Mouse (Mus musculus): ENCODE data around the gene Tex22. TPM values are rescaled to one million over a fixed set of nuclear protein-coding genes. Genes with fewer than 3 reads are reported as not detected.
A peak's percentile ranks its signal among the peaks of the same experiment; 100 is the strongest.

The Tex22 gene
- polyA plus RNA-seq, 1 experiment: not detected

DNA sequence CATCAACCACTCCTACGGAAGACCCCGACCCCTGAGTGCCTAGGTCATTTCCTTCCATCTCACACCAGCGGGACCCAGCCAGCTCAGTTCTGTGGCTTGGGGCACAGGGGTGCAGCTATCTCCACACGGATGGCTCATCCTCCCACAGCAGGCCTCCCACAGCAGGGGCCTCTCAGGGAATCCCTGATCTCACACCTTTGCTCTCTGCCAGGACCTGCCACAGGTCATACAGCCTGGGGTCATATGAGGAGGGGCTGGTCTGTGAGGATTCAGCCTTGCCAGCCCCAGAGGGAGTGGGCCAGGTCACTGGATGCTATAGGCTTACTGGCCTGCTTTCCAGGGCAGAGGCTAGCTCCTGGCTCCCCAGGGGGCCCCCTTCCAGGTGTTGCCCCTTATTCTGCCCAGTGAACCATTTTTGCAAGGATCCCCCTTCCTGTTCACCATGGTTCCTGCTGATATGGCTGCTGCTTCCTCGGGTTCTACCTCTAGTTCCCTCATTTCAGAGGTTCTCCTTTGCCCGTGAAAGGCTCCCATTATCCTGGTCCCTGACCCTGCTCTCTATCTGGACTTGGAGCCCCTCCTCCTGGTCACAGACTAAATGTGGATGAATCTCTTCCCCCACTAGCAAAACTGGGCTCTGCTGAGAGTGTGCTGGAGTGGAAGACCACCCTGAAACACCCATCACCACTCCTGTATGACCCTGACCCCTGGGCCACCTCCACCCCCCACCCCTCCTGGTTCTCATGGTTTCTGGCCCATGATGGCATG lies 25.4 kb downstream of the Tex22 start:
- peaks cover 72% of the 10 kb centered on the region for H3K4me1 ChIP-seq
- peak overlapping the region; percentile 93 for H3K4me3 ChIP-seq (replicated peaks)
- no peaks in the 10 kb centered on the region for H3K9me3 ChIP-seq
- peaks cover 30% of the 10 kb centered on the region for H3K27me3 ChIP-seq (replicated peaks)
- TF ChIP-seq FLI1 (IDR thresholded peaks at IDR 0.05; ENCODE audit: low read length) (no peak), GATA1 (IDR thresholded peaks at IDR 0.05; ENCODE audit: borderline replicate concordance, low read length) (no peak)
- peaks cover 34% of the 10 kb centered on the region for H3K36me3 ChIP-seq (replicated peaks; ENCODE audit: low read length)

DNA sequence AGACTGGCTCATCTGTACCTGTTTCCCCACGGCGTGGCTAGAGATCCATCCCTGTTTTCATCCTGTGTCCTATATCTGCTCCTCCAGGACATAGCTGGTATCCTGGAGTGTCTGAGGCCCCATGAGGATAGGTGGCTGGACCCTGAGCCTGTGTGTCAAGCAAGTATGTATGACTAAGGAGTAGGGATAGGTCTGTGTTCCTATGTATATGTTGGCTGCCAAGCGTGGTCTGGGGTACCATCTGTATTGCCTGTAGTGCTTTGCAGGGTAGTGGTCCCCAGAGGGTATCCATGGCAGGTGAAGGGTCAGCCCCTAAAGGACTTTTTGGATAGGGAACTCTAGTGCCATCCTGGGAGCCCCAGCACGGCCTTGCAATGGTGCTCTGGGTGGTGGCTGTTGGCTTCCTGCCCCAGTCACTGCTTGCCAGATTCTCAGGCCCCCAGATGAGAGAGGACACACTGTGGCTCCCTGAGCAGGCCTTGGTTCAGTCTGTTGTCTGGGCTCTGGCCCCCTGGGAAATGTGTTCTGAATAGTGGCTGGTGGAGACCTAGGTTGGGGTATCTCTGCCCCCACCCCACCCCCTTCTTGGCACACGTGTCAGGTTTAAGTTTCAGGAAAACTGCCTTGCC lies 26.3 kb downstream of the Tex22 start:
- no peak for TF ChIP-seq GATA1 (IDR thresholded peaks at IDR 0.05; ENCODE audit: borderline replicate concordance, low read length)
- no peak for TF ChIP-seq FLI1 (IDR thresholded peaks at IDR 0.05; ENCODE audit: low read length)
- H3K4me1 ChIP-seq: peaks cover 79% of the 10 kb centered on the region
- peaks cover 42% of the 10 kb centered on the region for H3K36me3 ChIP-seq (replicated peaks; ENCODE audit: low read length)
- peak overlapping the region; percentile 35 for H3K4me3 ChIP-seq (replicated peaks)
- H3K9me3 ChIP-seq: peaks cover under 1% of the 10 kb centered on the region
- H3K27me3 ChIP-seq (replicated peaks): peaks cover 24% of the 10 kb centered on the region

DNA sequence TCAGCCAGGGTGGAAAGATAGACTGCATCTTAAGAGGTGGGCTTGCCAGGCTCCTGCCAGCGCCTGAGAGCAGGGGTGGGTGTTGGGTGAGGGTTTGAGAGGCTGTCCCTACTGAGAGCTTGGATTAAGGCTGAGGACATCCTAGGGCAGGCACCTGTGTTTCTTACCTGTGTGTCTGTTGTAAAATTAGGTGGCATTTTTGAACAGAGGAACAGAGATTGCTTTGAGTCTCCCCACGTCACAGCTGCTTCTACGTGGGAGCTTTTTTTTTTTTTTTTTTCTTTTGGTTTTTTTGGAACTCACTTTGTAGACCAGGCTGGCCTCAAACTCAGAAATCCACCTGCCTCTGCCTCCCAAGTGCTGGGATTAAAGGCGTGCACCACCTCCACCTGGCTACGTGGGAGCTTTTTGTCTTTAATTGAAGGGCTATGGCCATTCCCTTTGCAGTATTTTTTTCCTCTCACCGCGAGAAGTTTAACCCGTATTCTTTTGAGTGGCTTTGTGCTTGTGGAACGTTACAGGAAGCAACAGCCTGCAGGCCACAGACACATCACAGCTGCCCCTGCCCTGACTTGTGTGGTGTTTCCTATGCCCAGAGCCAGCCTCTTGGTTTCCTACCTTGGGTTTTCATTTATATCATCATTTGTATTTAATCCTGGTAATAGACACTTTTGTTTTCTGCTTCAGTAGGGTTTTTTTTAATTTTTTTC lies 27.1 kb downstream of the Tex22 start:
- TF ChIP-seq FLI1 (IDR thresholded peaks at IDR 0.05; ENCODE audit: low read length) (no peak), GATA1 (IDR thresholded peaks at IDR 0.05; ENCODE audit: borderline replicate concordance, low read length) (no peak)
- Histone ChIP-seq H3K36me3 (replicated peaks; ENCODE audit: low read length) (peaks cover 51% of the 10 kb centered on the region), H3K4me3 (replicated peaks) (no peak overlapping the region), H3K4me1 (peaks cover 87% of the 10 kb centered on the region), H3K27me3 (replicated peaks) (peaks cover 15% of the 10 kb centered on the region), H3K9me3 (peaks cover 5% of the 10 kb centered on the region)

DNA sequence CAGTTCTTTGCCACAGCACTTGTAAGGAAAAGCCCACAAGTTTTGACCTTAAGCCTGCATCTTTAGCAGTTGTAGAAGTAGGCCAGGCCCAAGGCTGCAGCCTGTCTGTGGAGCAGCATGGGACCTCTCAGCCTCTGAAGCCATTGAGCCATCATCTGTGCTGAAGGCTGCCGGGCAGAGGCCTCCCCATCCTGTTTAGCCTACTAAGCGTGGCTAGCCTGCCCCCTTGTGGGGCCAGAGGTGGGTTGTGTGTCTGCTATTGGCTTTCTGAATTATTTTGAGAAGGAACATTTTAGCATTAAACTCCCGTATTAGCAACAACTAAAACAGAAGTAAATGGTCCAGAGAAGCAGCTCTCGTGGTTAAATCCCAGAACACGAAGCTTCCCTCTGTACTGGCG lies 28.2 kb downstream of the Tex22 start:
- Histone ChIP-seq H3K4me3 (replicated peaks) (peak overlapping the region; percentile 21), H3K4me1 (peaks cover 92% of the 10 kb centered on the region), H3K9me3 (peaks cover 11% of the 10 kb centered on the region), H3K27me3 (replicated peaks) (peaks cover 5% of the 10 kb centered on the region), H3K36me3 (replicated peaks; ENCODE audit: low read length) (peaks cover 57% of the 10 kb centered on the region)
- TF ChIP-seq FLI1 (IDR thresholded peaks at IDR 0.05; ENCODE audit: low read length) (no peak), GATA1 (IDR thresholded peaks at IDR 0.05; ENCODE audit: borderline replicate concordance, low read length) (no peak)

DNA sequence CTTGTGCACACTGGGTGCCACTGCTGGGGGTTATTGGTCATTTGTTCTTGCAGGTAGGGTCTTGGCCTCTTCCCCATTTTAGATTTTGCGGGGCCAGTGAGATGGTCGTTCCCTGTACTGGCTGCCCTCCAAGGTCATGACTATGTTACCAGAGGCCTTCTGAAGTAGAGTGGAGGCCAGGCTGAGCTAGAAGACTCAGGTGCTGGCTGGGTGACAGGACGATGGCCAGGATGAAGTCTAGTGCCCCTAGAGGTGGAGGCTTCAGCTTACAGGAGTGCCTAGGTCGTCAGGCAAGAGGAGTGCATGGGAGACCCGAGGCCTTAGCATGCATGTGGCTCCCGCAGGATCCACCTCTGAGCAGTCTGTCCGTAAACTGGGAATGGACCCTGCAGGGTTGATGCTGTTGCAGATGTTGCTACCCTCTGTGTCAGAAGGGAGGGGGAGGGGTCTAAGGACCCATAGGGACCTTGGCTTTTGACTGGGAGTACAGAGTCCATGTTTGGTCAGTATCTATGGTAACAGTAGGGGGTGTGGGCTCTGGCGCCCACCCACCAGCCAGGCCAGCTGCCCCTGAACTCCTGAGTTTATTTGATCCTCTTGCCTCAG lies 29.6 kb downstream of the Tex22 start:
- no peak for TF ChIP-seq GATA1 (IDR thresholded peaks at IDR 0.05; ENCODE audit: borderline replicate concordance, low read length)
- TF ChIP-seq FLI1 (IDR thresholded peaks at IDR 0.05; ENCODE audit: low read length): no peak
- H3K4me3 ChIP-seq (replicated peaks): no peak overlapping the region
- H3K9me3 ChIP-seq: peaks cover 11% of the 10 kb centered on the region
- H3K27me3 ChIP-seq (replicated peaks): no peaks in the 10 kb centered on the region
- peaks cover 98% of the 10 kb centered on the region for H3K4me1 ChIP-seq
- peaks cover 64% of the 10 kb centered on the region for H3K36me3 ChIP-seq (replicated peaks; ENCODE audit: low read length)

DNA sequence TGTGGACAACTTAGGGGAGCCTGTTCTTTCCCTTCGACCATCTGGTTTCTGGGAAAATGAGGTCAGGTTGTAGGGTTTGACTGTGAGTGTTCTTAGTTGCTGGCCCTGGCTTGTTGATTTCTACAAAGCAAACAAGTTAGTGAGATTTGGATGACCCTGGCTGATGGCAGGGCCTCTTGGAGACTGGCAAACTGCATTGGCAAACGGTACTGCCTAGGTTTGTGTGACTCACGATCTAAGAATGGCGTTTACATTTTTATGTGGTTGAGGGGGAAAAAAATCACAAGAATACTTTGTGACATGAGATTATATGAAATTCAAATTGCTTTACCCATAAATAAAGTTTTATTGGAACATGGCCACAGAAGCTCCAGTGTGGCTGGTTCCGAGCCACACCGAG lies 32.1 kb downstream of the Tex22 start:
- no peak overlapping the region for H3K4me3 ChIP-seq (replicated peaks)
- peaks cover 11% of the 10 kb centered on the region for H3K9me3 ChIP-seq
- H3K36me3 ChIP-seq (replicated peaks; ENCODE audit: low read length): peaks cover 61% of the 10 kb centered on the region
- H3K27me3 ChIP-seq (replicated peaks): no peaks in the 10 kb centered on the region
- H3K4me1 ChIP-seq: peaks cover 94% of the 10 kb centered on the region
- no peak for TF ChIP-seq FLI1 (IDR thresholded peaks at IDR 0.05; ENCODE audit: low read length)

DNA sequence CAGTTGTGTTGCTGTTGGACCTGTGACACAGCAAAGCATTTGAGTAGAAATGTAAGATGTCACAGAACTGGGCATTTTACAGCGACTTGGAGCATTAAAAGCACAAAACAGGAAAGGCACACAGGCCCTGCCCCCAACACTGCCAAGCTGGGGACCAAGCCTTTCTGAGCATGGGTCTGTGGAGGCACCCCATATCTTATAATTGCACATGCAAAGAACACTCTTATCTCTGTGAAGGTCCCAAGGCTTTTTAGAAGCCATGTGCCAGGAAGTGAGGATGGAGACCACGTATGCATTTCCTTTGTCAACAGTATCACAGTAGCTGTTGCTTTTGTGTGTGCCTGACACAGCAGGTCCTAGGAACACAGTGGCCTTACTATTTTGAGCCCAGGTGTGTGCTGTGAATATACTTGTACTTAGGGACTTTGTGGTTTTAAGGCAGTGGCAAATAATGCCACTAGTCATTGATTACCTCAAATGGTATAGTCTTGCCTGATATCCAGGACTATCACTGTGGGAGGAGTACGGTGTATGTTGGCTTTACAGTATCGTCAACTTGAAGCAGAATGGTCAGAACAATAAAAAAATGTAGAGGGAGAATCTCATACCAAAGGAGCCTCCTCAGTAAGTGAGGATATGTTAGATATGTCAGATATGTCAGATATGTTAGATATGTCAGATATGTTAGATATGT lies 33.3 kb downstream of the Tex22 start:
- TF ChIP-seq FLI1 (IDR thresholded peaks at IDR 0.05; ENCODE audit: low read length) (no peak), GATA1 (IDR thresholded peaks at IDR 0.05; ENCODE audit: borderline replicate concordance, low read length) (no peak)
- Histone ChIP-seq H3K4me1 (peaks cover 94% of the 10 kb centered on the region), H3K9me3 (peaks cover 11% of the 10 kb centered on the region), H3K4me3 (replicated peaks) (peak overlapping the region; percentile 82), H3K36me3 (replicated peaks; ENCODE audit: low read length) (peaks cover 67% of the 10 kb centered on the region), H3K27me3 (replicated peaks) (no peaks in the 10 kb centered on the region)

DNA sequence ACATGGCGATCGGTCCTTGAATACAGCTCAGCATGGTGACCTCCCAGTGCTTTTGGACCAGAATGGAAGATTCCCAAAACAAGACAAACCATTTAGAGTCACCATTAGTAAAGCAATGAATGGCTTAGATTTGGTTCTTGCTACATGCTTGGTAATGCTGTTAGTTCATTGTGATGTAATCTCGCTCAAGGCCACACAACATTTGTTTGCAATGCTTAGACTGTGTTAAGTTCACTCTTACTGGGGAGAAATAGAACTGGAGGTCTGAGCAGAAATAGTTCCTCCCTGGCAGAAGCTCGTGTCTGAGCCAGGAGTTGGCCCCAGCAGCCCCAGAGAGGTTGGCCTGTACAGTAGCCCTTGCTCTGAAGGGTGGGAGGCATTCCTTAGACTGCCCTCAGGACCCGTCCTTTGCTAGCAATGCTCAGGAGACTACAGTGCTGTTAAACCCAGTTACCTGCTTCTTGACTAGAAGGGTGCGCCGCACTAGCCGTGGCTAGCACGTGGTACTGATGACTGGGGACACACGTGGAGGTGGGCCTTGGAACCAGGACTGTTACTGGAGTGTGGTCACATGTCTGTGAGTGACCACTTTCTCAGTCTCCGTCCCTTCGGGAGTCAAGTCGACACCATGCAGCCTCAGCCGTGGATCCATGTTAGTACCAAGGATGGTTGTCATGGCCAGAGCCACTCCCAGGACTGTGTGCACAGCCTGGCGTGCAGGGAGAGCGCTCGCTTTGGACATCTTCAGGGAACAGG lies 34.4 kb downstream of the Tex22 start:
- H3K36me3 ChIP-seq (replicated peaks; ENCODE audit: low read length): peaks cover 67% of the 10 kb centered on the region
- peaks cover 94% of the 10 kb centered on the region for H3K4me1 ChIP-seq
- TF ChIP-seq FLI1 (IDR thresholded peaks at IDR 0.05; ENCODE audit: low read length): no peak
- no peak for TF ChIP-seq GATA1 (IDR thresholded peaks at IDR 0.05; ENCODE audit: borderline replicate concordance, low read length)
- no peaks in the 10 kb centered on the region for H3K27me3 ChIP-seq (replicated peaks)
- peaks cover 11% of the 10 kb centered on the region for H3K9me3 ChIP-seq
- no peak overlapping the region for H3K4me3 ChIP-seq (replicated peaks)

DNA sequence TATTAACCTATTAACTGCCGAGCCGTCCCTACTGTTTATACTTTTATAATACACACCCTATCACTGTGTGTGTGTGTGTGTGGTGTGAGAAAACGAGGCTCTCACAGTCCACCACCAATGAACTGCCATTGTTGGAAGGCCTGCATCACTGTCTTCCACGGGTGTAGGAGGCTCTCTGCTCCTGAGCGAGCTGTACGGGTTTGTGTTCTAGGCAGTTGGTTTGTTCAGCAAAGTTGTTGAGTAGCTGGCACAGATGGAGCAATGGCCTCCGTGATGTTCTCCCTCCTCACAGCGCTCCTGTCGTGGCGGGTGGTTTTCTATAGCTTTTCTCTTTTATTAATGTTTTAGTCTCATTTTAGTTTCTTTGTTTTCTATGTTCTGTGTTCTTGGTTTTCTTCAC lies 35.5 kb downstream of the Tex22 start:
- Histone ChIP-seq H3K36me3 (replicated peaks; ENCODE audit: low read length) (peaks cover 67% of the 10 kb centered on the region), H3K4me3 (replicated peaks) (no peak overlapping the region), H3K4me1 (peaks cover 94% of the 10 kb centered on the region), H3K9me3 (peaks cover 11% of the 10 kb centered on the region), H3K27me3 (replicated peaks) (no peaks in the 10 kb centered on the region)
- TF ChIP-seq FLI1 (IDR thresholded peaks at IDR 0.05; ENCODE audit: low read length) (no peak), GATA1 (IDR thresholded peaks at IDR 0.05; ENCODE audit: borderline replicate concordance, low read length) (no peak)
